Mouse (Mus musculus) cerebellum, postnatal 25 days (tissue): Measurements from ENCODE around the gene Rtkn2.

Source experiments
- DNase-seq, 2 experiments: peaks; one replicate each; pipeline ENCODE4 v3.0.0; 2021; ENCODE audit warnings: mixed read lengths in 2 of 2

Gene Rtkn2

DNA sequence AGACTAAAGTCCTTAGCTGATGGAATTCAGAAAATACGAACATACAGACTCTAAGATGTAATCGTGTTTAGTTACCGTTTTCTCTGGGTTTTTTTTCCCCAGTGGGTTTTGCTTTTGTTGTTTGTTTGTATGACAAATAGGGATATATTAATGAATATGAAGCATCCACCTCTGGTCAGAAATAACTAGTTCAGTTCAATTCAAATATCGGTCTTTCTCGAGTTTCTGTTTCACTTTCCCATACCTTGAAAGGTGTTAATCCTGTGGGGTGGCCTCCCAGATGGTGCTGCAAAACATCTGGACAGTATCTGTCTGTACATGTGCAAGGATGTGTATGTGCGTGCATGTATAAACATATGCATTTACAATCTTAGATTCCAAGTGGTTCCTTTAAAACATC is 61.0 kb downstream of the Rtkn2 start:
- DNase-seq, result no peak

DNA sequence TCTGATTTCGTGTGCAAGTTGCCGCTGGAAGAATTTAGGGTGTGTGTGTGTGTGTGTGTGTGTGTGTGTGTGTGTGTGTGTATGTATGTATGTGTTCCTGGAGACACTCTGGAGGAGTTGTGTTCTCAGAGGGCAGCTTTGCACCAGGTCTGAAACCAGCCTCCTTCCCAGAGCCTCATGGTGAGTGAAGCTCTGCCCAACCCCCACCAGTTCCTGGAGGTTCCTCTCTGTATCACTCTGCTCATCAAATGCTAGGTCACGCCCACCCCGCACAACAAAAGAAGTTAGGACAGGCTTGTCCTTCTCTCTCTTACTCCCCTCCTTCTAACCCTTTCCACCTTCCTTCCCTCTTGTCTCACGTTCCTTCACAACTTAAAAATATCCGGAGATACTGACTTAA is 64.6 kb downstream of the Rtkn2 start:
- DNase-seq, result no peak

DNA sequence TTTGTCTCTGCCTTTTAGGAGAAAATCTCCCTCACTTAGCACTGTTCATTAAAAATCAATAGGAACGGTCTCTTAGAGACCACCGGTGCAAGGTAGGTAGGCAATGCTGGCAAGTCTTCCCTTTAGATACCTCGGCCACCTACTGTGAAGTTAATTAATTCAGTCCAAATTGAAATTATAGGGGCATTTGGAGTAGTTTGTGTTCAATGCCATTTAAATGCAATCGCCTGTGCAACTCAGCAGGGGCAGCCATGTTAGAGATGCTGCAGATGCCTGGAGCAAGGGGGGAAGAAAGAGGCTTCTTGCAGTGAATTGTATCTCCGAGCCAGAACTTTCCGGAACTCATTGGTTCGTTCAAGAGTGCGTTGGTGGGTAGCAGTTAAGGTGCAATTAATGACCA is 65.5 kb downstream of the Rtkn2 start:
- no peak for DNase-seq

DNA sequence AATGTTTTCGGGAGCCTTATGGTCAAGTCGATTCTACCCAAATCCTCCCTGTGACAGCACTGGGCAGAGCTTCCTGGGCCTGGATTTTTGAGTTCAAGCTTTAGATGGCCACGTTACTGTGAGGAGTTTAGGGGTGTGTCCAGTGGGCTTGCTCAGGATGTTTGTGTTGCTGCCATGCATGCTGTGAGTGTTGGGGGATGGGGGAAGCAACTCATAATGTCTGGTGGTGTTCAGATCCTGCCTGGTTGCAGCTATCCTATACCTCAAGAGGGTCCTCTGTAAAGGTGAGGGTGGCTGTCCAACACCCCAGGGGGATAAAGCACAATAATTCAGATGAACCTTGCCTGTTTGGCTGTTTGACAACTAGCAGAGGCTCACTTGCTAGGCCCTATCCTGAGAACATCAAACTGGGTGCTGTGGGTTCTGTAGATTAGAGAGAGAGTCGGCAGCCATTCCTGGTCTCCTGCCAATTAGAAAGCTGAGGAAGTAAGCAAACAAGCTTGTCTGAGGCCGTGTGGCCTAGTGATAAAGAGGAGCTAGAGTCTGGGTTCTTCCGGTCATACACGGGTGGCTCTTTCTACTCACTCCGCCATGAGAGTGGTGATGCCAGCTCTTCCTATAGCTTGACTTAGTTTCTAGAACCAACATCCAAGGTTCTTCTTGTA is 69.4 kb downstream of the Rtkn2 start:
- no peak for DNase-seq

DNA sequence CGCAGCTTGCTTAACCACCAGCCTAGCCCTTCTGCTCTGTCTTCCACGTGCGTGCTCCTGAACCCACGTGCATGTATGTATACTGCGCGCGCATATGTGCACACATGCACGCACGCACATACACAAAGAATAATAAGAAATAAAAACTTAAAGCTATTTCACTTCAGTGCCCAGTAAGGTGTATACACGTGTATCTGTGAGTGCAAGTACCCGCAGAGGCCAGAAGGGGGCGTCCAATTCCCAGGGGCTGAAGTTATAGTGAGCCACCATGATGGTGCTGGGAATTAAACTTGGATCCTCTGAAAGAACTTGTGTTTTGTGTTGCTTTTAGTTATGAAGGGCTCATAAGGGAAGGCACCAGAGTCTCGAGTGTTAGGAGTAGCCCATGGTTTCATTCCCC is 71.5 kb downstream of the Rtkn2 start:
- DNase-seq, result no peak

- DNase-seq, result no peak
These were observed 72.1 kb downstream of the Rtkn2 start for GRCm38 (mm10) chr10:68051316-68051933.

DNA sequence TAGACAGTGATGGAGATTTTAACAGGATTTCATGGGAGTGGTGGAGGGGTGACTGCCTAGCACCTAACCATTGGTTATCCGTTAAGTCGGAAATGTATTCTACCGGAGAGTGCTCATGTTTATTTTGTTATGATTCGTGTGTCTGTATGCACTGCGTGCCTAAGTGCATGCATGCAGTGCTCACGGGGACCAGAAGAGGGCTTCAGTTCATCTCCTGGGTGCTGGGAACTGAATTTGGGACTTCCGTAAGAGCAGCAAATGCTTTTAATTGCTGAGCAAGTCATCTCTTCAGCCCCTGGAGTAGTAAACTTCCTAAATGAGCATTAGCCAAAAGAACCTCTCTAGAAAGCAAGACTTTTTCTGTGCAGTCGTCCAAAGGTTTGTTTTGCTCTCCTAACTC is 72.9 kb downstream of the Rtkn2 start:
- DNase-seq, result no peak

GRCm38 (mm10) chr10:68054131-68054530 is 74.8 kb downstream of the Rtkn2 start:
- DNase-seq, result no peak

GRCm38 (mm10) chr10:68054706-68055105 is 75.3 kb downstream of the Rtkn2 start:
- DNase-seq, result no peak

- no peak for DNase-seq
These were observed 78.5 kb downstream of the Rtkn2 start for GRCm38 (mm10) chr10:68057841-68058240.

DNA sequence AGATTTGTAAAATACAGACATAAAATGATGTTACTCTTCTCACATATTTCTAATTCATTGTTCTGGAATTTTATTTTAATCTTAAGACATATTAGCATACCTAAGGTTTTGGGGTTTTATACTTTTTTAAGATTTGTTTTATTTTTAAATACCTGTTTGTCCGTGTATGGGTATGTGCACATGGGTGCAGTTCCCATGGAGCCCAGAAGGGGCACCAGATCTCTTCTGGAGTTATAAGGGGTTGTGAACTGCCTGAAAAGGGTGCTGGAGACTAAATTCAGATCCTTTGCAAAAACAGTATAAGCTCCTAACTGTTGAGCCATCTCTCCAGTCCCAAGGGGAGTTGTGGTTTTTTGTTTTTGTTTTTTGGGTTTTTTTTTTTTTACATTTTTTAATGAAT is 79.0 kb downstream of the Rtkn2 start:
- DNase-seq, result no peak

- DNase-seq, result no peak
These were observed 81.3 kb downstream of the Rtkn2 start for GRCm38 (mm10) chr10:68060590-68061248.

DNA sequence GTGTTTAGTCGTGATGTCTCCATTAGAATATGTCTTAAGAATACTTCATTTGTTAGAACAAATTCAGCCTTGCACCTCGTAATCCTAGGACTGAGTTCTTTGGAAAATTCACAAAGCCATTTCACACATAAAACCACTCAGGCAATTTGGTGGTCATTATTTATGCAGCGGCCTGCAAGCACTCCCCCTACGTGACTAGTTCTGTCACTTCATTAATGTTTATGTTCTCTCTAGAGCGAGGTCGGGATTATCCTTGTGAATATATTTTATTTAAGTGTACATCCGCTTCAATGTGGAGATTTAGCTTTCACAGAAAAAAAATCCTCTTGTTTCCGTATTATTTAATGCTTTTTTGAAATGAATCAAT is 81.9 kb downstream of the Rtkn2 start:
- no peak for DNase-seq

DNA sequence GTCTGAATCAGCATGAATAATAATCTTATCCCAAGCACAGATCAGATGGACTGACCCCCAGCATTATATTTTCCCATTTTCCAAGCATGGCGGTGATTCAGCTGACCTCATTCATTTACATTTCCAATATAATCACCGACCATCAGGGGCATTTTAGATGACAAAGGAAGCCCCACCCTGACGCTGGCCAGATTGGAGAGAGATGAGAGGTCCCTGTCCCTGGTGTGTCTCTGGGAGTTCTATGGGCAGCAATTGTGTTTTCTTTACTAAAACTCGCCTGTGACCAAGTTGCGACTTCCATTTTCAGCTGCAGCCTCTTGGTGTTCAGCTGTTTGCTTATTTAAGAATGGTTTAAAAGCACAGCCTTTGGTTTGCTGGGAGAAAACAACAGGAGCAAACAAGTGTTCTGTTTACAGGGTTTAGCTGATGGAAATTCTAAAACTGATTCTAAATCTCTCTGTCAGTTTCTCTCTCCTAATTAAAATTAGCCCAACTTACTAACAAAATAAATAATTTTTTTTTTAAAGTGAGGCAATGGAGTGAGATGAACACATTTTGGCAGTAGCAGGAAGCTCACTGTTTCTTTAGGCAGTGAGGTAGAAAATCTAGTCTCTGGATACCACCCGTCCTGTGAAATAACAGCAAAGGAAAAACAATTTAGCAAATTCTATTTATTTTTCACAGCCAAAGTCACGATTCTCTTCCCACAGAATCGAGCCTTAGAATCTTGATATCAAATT is 84.6 kb downstream of the Rtkn2 start:
- no peak for DNase-seq

DNA sequence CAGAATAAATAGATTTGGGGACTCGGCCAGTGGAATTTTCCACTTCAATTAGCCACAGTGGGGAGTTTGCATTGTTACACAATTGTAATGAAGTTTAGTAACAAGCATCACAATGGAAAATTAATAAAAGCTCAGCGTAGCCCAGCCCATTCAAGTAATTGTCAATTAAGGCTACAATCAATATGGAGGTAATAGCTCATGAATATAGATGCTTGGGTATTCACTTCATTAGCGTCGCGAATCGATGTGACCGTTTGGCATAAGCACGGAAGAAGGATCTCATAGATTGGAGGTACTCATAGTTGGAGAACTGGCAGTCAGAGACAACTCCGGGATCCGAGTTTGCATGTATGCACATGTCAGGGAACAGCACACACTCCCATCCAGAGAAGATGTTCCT is 85.2 kb downstream of the Rtkn2 start:
- DNase-seq, result no peak

GRCm38 (mm10) chr10:68066173-68066572 is 86.8 kb downstream of the Rtkn2 start:
- DNase-seq, result no peak

GRCm38 (mm10) chr10:68067961-68068360 is 88.6 kb downstream of the Rtkn2 start:
- DNase-seq, result no peak

DNA sequence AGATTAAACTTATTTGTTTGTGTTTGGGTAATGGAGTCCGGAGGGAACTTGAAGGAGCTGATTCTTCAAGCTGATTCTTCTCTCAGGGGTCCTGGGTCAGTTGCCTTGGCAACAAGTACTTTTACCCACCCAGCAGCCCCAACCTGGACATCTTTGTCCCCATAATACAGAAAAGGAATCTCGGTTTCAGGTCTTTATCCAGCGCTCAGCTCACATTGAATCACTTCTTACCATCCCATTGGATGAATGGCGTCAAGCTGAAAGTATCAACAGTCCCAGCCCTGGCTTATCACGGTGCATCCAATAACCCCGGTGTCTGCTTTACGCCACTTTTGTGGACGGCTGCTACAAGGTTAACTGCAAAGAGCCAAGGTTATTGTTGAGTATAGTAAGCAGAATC is 89.1 kb downstream of the Rtkn2 start:
- no peak for DNase-seq

GRCm38 (mm10) chr10:68071041-68071440 is 91.7 kb downstream of the Rtkn2 start:
- DNase-seq, result no peak

DNA sequence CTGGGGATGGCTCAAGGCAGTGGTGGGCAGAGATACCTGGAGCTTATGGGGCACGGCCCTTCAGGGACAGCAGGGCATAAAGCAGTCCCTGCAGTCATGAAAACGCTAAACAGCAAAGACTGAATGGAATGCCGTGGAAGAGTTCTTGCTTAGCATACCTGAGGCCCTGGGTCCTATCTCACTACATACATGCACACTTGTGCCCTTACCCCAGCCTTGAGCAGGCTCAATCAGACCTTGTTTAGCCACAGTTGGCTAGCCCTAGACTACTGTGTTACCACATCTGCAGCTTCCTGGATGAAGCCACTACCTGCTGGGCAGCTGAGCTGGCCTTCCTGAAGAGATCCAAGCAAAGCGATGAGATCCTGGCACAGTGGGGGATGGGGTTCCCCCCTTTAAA is 93.3 kb downstream of the Rtkn2 start:
- DNase-seq, result no peak

GRCm38 (mm10) chr10:68074291-68074690 is 94.9 kb downstream of the Rtkn2 start:
- DNase-seq, result no peak

GRCm38 (mm10) chr10:68075181-68075580 is 95.8 kb downstream of the Rtkn2 start:
- no peak for DNase-seq

GRCm38 (mm10) chr10:68078708-68079107 is 99.3 kb downstream of the Rtkn2 start:
- DNase-seq, result no peak
